In the genomic region with DNA sequence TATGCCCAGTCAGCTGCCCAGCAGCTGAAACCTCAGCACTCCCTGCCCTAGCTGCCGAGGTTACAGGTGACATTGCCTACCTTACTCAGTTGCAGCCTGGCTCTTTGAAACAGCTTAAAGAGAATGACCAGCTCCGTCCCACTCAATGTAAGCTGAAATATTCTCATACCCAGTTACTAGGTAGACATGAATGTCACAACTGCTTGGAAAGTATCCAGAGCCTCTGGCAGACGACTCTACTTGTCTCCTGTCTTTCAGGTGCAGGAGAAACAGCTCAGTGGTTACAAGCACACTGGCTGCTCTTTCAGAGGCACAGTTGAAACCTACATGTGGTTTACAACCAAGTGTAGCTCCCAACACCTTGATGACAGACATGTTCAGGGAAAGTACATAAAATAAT, we compare ENCODE assay signal across 22 mouse cellular contexts.
"Had no signal": no experiment of that assay in that cellular context is flagged by ENCODE, and none has a peak within 500 bp of the region (broad histone marks: within the 10 kb centered on the region; RNA-seq: fewer than 3 reads in every experiment).

No protein-coding gene starts in this region.

- H3K4me1 ChIP-seq: heart, embryonic 13.5 days; heart, embryonic 15.5 days; hindbrain, embryonic 10.5 days; hindbrain, embryonic 12.5 days; intestine, embryonic 15.5 days; kidney, embryonic 15.5 days; limb, embryonic 10.5 days; limb, embryonic 12.5 days; liver, embryonic 13.5 days; liver, embryonic 15.5 days had no signal

- DNase-seq: gastrocnemius, postnatal 14 days; gastrocnemius, postnatal 36 days; heart, adult 2 months; heart, postnatal 4 days; kidney, adult 18-20 months; kidney, adult 9 months; kidney, postnatal 14 days; kidney, postnatal 4 days; liver, embryonic 13.5 days had no signal

- H3K27ac ChIP-seq: heart, adult 2 months; heart, embryonic 13.5 days; heart, embryonic 15.5 days; hindbrain, embryonic 10.5 days; hindbrain, embryonic 12.5 days; hindbrain, embryonic 14.5 days; intestine, embryonic 15.5 days; kidney, embryonic 15.5 days; kidney, postnatal 0 days; layer of hippocampus, adult 2 months; left cerebral cortex, adult 2 months; limb, embryonic 10.5 days; limb, embryonic 12.5 days; liver, embryonic 13.5 days; liver, embryonic 15.5 days had no signal

- H3K27me3 ChIP-seq: heart, embryonic 13.5 days; heart, embryonic 15.5 days; hindbrain, embryonic 12.5 days; intestine, embryonic 15.5 days; kidney, embryonic 15.5 days; limb, embryonic 12.5 days; liver, embryonic 13.5 days; liver, embryonic 15.5 days had no signal

- H3K4me3 ChIP-seq: heart, adult 2 months; heart, embryonic 13.5 days; heart, embryonic 15.5 days; hindbrain, embryonic 10.5 days; hindbrain, embryonic 12.5 days; intestine, embryonic 15.5 days; kidney, embryonic 15.5 days; layer of hippocampus, adult 2 months; left cerebral cortex, adult 2 months; limb, embryonic 10.5 days; limb, embryonic 12.5 days; liver, embryonic 13.5 days; liver, embryonic 15.5 days had no signal
